Mouse (Mus musculus): Measurements from ENCODE around the gene Auts2. TPM values are rescaled to one million over a fixed set of nuclear protein-coding genes. Genes with fewer than 3 reads are reported as not detected.
A peak's percentile ranks its signal among the peaks of the same experiment; 100 is the strongest.

Auts2 gene
- total and polyA plus RNA-seq, 2 experiments from 2014 or later = 35.2 to 57.5 TPM

DNA sequence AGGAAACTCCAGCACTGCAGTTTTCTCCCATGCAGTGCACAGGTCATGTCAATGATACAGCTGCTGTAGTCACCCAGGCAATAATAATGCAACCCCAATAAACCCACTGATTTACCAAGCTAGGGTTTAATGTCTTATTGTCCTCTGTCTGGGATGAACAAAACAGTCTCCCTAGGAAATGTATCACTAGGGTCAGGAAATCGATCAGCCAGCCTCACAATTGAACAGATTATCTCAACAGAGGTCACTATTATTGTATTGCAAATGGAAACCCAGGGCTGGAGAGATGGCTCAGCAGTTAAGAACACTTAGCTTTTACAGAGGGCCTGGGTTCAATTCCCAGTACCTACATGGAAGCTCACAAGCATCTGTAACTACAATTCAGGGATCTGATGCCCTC lies 65.6 kb downstream of the Auts2 start:
- no peak for TF ChIP-seq CTCF (IDR thresholded peaks at IDR 0.05)
- no peak for ATAC-seq (ENCODE audit: low FRiP score)
- 30% methylated on average over 1 of the region's 1 CpGs for WGBS

DNA sequence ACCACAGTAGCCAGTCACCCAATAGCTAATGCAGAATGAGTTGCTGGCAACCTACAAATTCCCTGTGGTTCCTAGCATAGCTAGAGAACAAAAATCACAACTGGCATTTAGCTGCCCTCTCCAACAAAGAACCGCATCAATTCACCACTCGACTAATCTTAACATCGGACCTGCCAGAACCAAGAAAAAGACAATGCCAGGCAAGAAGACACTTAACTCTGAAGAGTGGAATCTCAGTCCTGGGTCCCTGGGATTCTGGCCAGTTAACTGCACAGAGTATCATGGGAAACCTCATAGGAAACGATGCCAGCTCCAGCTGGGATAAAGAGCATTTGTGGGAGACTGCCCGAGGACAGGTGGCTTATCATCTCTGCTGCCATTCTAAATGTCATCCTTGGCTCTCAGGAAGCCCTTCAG lies 70.2 kb downstream of the Auts2 start:
- no peak for TF ChIP-seq CTCF (IDR thresholded peaks at IDR 0.05)
- Histone ChIP-seq H3K4me1 (ENCODE audit: insufficient read depth, low read length) (peaks cover 5% of the 10 kb centered on the region; the same call in 1 of the 2 replicates), H3K9me3 (ENCODE audit: low read length) (no peaks in the 10 kb centered on the region), H3K4me2 (ENCODE audit: low read depth, low read length, poor library complexity, severe bottlenecking) (no peak overlapping the region), H3K4me3 (ENCODE audit: low read depth, low read length) (no peak overlapping the region), H3K9ac (replicated peaks; ENCODE audit: low read length, poor library complexity, severe bottlenecking) (no peak overlapping the region), H3K36me3 (ENCODE audit: insufficient read depth, low read length) (no peaks in the 10 kb centered on the region), H3K27ac (ENCODE audit: low read depth, low read length) (no peak overlapping the region), H3K27me3 (ENCODE audit: insufficient read depth, low read length) (no peaks in the 10 kb centered on the region)
- 48% methylated on average over 5 of the region's 5 CpGs for WGBS
- ATAC-seq (ENCODE audit: low FRiP score) (no peak), DNase-seq (ENCODE audit: low spot score) (peak; percentile 69)

More for the DNA sequence above, 65.6 kb downstream of the Auts2 start:
- no peak for DNase-seq (ENCODE audit: low spot score)
- Histone ChIP-seq H3K4me1 (ENCODE audit: insufficient read depth, low read length) (peaks cover 5% of the 10 kb centered on the region), H3K9me3 (ENCODE audit: low read length) (no peaks in the 10 kb centered on the region), H3K9ac (replicated peaks; ENCODE audit: low read length, poor library complexity, severe bottlenecking) (no peak overlapping the region), H3K36me3 (ENCODE audit: insufficient read depth, low read length) (no peaks in the 10 kb centered on the region), H3K27ac (ENCODE audit: low read depth, low read length) (no peak overlapping the region), H3K27me3 (ENCODE audit: insufficient read depth, low read length) (no peaks in the 10 kb centered on the region), H3K4me3 (ENCODE audit: low read depth, low read length) (no peak overlapping the region), H3K4me2 (ENCODE audit: low read depth, low read length, poor library complexity, severe bottlenecking) (no peak overlapping the region)

DNA sequence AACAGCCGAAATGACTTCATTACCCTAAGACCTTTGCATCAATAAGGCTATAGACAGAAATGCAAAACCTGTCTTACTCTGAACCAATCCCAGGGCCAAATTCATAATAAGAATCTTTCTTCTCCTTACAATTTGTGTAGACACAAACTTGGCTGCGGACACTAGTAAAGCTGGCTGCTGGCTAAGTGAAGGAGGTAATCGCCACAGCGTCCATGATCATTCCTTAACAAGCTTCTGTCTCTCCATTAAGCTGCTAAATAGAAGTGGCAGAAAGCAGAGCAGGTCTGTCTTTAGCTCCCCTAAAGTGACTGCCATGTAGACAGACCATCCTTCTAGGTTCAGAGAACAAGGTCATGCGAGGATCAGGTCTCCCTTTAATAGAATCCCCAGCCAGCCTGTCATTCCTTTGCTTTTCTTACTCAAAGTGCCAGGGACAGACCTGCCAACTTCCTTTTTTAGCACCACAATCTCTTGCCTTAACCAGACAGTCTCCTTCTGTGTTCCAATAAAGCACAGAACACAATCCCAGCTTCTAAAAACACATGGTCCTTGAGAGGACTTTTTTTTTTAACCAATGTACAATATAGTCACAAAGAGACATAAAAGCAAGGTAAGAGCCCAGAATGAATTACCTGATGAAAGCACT lies 70.8 kb downstream of the Auts2 start:
- no peaks in the 10 kb centered on the region for H3K27me3 ChIP-seq (ENCODE audit: insufficient read depth, low read length)
- peak; percentile 13 for DNase-seq (ENCODE audit: low spot score)
- H3K4me3 ChIP-seq (ENCODE audit: low read depth, low read length) = no peak overlapping the region
- no peak overlapping the region for H3K4me2 ChIP-seq (ENCODE audit: low read depth, low read length, poor library complexity, severe bottlenecking)
- TF ChIP-seq CTCF (IDR thresholded peaks at IDR 0.05) = no peak
- no peaks in the 10 kb centered on the region for H3K9me3 ChIP-seq (ENCODE audit: low read length)
- peaks cover 5% of the 10 kb centered on the region; the same call in 1 of the 2 replicates for H3K4me1 ChIP-seq (ENCODE audit: insufficient read depth, low read length)
- no peak for ATAC-seq (ENCODE audit: low FRiP score)
- H3K27ac ChIP-seq (ENCODE audit: low read depth, low read length) = no peak overlapping the region
- WGBS = 68% methylated on average over 5 of the region's 5 CpGs
- no peaks in the 10 kb centered on the region for H3K36me3 ChIP-seq (ENCODE audit: insufficient read depth, low read length)
- H3K9ac ChIP-seq (replicated peaks; ENCODE audit: low read length, poor library complexity, severe bottlenecking) = no peak overlapping the region

DNA sequence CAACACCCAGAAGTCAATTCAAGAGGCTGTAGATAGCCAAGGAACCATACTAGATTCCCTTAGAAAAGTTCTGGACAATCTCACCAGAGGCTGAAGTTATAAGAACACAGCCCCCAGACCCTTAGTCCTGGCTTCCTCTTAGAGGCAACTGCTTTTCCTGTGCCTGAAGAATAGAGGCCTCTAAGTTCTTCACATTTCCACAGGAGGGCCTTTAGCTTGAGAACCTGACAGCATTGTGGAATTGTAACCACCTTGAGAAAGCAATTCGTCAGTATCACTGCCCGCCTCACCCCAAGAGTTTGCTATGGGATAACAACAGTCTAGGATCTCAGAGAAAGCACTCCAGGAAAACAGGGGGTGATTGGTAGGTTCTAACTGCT lies 75.8 kb downstream of the Auts2 start:
- no peak overlapping the region for H3K4me2 ChIP-seq (ENCODE audit: low read depth, low read length, poor library complexity, severe bottlenecking)
- TF ChIP-seq CTCF (IDR thresholded peaks at IDR 0.05) = no peak
- H3K9ac ChIP-seq (replicated peaks; ENCODE audit: low read length, poor library complexity, severe bottlenecking) = no peak overlapping the region
- no peaks in the 10 kb centered on the region for H3K4me1 ChIP-seq (ENCODE audit: insufficient read depth, low read length)
- H3K27ac ChIP-seq (ENCODE audit: low read depth, low read length) = no peak overlapping the region
- DNase-seq (ENCODE audit: low spot score) (no peak), ATAC-seq (ENCODE audit: low FRiP score) (no peak)
- no peaks in the 10 kb centered on the region for H3K9me3 ChIP-seq (ENCODE audit: low read length)
- no peaks in the 10 kb centered on the region for H3K27me3 ChIP-seq (ENCODE audit: insufficient read depth, low read length)
- no peak overlapping the region for H3K4me3 ChIP-seq (ENCODE audit: low read depth, low read length)
- WGBS = 85% methylated on average over 2 of the region's 2 CpGs
- no peaks in the 10 kb centered on the region for H3K36me3 ChIP-seq (ENCODE audit: insufficient read depth, low read length)

DNA sequence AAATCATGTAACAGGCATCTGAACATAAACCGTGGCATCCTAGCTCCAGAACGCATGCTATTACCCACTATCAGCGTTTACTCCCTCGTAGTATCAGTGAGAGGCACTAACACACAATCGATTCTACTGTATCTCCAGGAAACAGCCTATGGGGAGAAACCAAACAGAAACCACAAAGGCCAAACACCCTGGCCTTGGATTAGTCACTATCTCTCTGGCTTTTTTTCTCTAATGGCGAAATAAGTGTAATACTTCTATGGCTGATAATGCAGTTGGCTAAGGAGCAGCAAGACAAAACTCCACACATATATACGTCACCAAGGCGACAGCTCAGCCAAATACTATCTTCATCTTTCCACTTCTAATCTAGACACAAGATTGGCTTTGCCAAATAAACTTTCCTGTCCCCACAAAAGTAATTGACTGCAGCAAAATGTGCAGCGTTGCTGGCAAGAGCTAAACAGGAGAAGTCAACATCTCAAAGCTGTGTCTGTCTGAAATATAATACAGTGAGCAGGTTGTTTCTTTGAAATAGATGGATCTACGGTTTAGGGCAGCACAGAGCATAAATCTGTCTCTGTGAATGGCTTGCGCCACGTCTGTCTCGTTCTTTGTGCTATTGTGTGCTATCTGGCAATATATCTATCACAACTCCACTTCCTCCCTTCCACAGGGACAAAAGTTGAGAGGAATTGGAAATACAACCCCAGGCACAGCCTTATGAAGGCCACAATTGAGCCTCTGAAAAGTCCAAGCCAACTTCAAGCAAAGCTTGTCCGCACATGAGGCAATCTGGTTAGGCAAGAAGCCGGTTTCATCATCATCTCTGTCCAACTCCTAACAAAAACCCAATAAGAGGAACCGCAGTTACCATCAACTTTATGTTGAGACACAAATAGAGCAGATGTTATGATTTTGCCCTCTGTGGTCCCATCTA lies 76.4 kb downstream of the Auts2 start:
- H3K27ac ChIP-seq (ENCODE audit: low read depth, low read length) = no peak overlapping the region
- H3K36me3 ChIP-seq (ENCODE audit: insufficient read depth, low read length) = no peaks in the 10 kb centered on the region
- 86% methylated on average over 16 of the region's 16 CpGs for WGBS
- DNase-seq (ENCODE audit: low spot score) (no peak), ATAC-seq (ENCODE audit: low FRiP score) (no peak)
- H3K4me2 ChIP-seq (ENCODE audit: low read depth, low read length, poor library complexity, severe bottlenecking) = no peak overlapping the region
- no peak for TF ChIP-seq CTCF (IDR thresholded peaks at IDR 0.05)
- H3K27me3 ChIP-seq (ENCODE audit: insufficient read depth, low read length) = no peaks in the 10 kb centered on the region
- no peak overlapping the region for H3K9ac ChIP-seq (replicated peaks; ENCODE audit: low read length, poor library complexity, severe bottlenecking)
- H3K4me1 ChIP-seq (ENCODE audit: insufficient read depth, low read length) = no peaks in the 10 kb centered on the region
- H3K9me3 ChIP-seq (ENCODE audit: low read length) = no peaks in the 10 kb centered on the region
- no peak overlapping the region for H3K4me3 ChIP-seq (ENCODE audit: low read depth, low read length)

DNA sequence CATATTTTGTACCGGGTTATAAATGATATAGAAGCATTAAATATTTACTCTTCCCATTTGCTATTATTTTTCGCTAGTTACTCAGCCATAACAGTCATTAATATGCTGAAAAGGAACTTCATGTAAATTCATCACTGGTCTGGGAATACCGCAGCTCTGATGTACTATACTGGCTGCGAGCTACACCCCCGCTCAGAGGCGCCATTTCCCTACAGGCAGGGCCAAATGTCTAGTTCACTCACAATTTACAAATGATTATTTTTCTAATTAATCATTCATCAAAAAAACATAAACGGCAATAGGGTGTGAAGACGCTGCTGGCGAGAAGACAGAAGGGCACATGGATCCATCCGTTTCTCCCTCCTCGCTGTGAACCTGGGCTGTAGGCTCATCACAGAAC lies 80.6 kb downstream of the Auts2 start:
- ATAC-seq (ENCODE audit: low FRiP score) = no peak
- no peak overlapping the region for H3K4me2 ChIP-seq (ENCODE audit: low read depth, low read length, poor library complexity, severe bottlenecking)
- 57% methylated on average over 11 of the region's 11 CpGs for WGBS
- H3K4me1 ChIP-seq (ENCODE audit: insufficient read depth, low read length) = no peaks in the 10 kb centered on the region
- H3K9me3 ChIP-seq (ENCODE audit: low read length) = no peaks in the 10 kb centered on the region
- H3K9ac ChIP-seq (replicated peaks; ENCODE audit: low read length, poor library complexity, severe bottlenecking) = no peak overlapping the region
- no peaks in the 10 kb centered on the region for H3K27me3 ChIP-seq (ENCODE audit: insufficient read depth, low read length)
- no peaks in the 10 kb centered on the region for H3K36me3 ChIP-seq (ENCODE audit: insufficient read depth, low read length)
- DNase-seq (ENCODE audit: low spot score) = no peak
- no peak overlapping the region for H3K27ac ChIP-seq (ENCODE audit: low read depth, low read length)
- H3K4me3 ChIP-seq (ENCODE audit: low read depth, low read length) = no peak overlapping the region
- TF ChIP-seq CTCF (IDR thresholded peaks at IDR 0.05) = no peak

Measured in midbrain, postnatal 0 days (tissue).